Mouse (Mus musculus): ENCODE data around the gene Exoc4. TPM values are rescaled to one million over a fixed set of nuclear protein-coding genes. Genes with fewer than 3 reads are reported as not detected.

Gene Exoc4
- polyA plus RNA-seq, 1 experiment from 2014 or later = 40.2 TPM

DNA sequence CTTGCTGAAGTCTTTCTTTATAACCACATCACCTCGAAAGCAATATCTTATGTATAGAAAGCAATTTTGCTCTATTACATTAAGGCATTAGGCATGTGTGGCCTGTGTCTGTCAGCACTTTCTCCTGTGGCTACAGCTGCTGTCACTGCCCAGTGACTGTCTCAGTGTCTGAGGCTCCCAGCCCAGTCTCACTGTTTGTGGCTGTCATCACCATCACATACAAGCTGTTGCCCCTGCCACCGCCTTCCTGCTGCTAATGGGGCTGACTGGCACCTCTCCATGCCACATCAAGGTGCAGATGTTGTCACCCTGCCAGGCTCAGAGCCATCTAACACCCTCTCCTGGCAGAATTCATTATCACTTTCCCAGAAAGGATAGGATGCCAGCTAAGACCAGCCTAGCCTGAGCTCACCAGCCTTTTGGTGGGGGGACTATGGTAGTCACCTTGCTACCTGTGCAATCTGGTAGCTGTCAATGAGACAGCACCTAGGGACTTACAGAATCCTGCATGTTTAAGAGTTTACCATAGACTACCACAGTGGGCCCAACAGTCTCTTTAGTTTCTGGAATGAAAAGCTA, 698.1 kb downstream of the Exoc4 start:
- Histone ChIP-seq H3K27me3 (ENCODE audit: control insufficient read depth, insufficient read depth, low read length) (no peaks in the 10 kb centered on the region), H3K36me3 (ENCODE audit: control insufficient read depth, insufficient read depth, low read length) (no peaks in the 10 kb centered on the region), H3K27ac (ENCODE audit: low read length) (no peak overlapping the region), H3K9ac (replicated peaks; ENCODE audit: low read depth, low read length) (no peak overlapping the region), H3K9me3 (ENCODE audit: control insufficient read depth, low read depth, low read length) (no peaks in the 10 kb centered on the region), H3K4me3 (ENCODE audit: low read depth, low read length) (no peak overlapping the region), H3K4me2 (replicated peaks; ENCODE audit: low read depth, low read length) (no peak overlapping the region), H3K4me1 (ENCODE audit: control insufficient read depth, insufficient read depth, low read length) (no peaks in the 10 kb centered on the region)
- 78% methylated on average over 2 of the region's 2 CpGs for WGBS
- no peak for ATAC-seq (ENCODE audit: insufficient number of reproducible peaks, insufficient read depth, low FRiP score, low read depth)

DNA sequence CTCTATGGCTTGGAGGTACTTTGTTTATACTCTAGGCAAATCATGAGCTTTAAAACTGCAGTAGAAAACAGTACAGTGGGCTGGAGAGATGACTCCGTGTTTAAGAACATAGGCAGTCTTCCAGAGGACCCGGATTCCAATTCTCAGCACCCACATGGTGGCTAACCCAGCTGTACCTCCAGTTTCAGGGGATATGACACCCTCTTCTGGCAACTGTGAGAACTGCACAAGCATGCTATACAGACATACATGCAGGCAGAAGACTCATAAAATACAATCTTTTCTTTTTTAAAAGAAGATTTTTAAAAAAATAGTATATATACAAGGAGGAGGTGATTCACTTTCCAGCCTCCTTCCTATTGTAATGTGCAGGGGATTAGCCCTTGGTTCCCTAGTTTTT, 701.2 kb downstream of the Exoc4 start:
- no peaks in the 10 kb centered on the region for H3K4me1 ChIP-seq (ENCODE audit: control insufficient read depth, insufficient read depth, low read length)
- no peaks in the 10 kb centered on the region for H3K9me3 ChIP-seq (ENCODE audit: control insufficient read depth, low read depth, low read length)
- no peak for ATAC-seq (ENCODE audit: insufficient number of reproducible peaks, insufficient read depth, low FRiP score, low read depth)
- no peak overlapping the region for H3K4me2 ChIP-seq (replicated peaks; ENCODE audit: low read depth, low read length)
- H3K9ac ChIP-seq (replicated peaks; ENCODE audit: low read depth, low read length) = no peak overlapping the region
- H3K27me3 ChIP-seq (ENCODE audit: control insufficient read depth, insufficient read depth, low read length) = no peaks in the 10 kb centered on the region
- no peaks in the 10 kb centered on the region for H3K36me3 ChIP-seq (ENCODE audit: control insufficient read depth, insufficient read depth, low read length)
- 95% methylated on average over 2 of the region's 2 CpGs for WGBS
- H3K27ac ChIP-seq (ENCODE audit: low read length) = no peak overlapping the region
- no peak overlapping the region for H3K4me3 ChIP-seq (ENCODE audit: low read depth, low read length)

DNA sequence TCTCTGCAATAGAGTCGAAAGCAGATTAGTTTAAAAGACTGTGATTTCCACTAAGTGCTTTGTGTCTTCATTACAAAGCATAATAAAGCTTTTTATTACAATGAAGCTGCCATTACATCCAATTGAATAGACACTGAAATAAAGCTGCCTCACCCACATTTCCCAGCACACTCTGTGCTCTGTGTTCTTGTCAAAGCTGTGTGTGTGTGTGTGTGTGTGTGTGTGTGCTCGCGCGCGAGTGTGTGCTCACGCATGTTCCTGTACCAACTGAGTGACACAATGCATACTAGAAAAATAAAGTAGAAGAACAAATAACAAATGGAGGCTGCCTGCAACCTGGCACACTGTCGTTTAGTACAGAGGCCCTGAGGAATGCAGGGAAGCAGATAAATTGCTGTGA, 706.6 kb downstream of the Exoc4 start:
- Histone ChIP-seq H3K27me3 (ENCODE audit: control insufficient read depth, insufficient read depth, low read length) (no peaks in the 10 kb centered on the region), H3K9ac (replicated peaks; ENCODE audit: low read depth, low read length) (no peak overlapping the region), H3K36me3 (ENCODE audit: control insufficient read depth, insufficient read depth, low read length) (no peaks in the 10 kb centered on the region), H3K4me3 (ENCODE audit: low read depth, low read length) (no peak overlapping the region), H3K4me1 (ENCODE audit: control insufficient read depth, insufficient read depth, low read length) (no peaks in the 10 kb centered on the region), H3K9me3 (ENCODE audit: control insufficient read depth, low read depth, low read length) (no peaks in the 10 kb centered on the region), H3K4me2 (replicated peaks; ENCODE audit: low read depth, low read length) (no peak overlapping the region), H3K27ac (ENCODE audit: low read length) (no peak overlapping the region)
- no peak for ATAC-seq (ENCODE audit: insufficient number of reproducible peaks, insufficient read depth, low FRiP score, low read depth)
- 82% methylated on average over 7 of the region's 7 CpGs for whole genome bisulfite sequencing

DNA sequence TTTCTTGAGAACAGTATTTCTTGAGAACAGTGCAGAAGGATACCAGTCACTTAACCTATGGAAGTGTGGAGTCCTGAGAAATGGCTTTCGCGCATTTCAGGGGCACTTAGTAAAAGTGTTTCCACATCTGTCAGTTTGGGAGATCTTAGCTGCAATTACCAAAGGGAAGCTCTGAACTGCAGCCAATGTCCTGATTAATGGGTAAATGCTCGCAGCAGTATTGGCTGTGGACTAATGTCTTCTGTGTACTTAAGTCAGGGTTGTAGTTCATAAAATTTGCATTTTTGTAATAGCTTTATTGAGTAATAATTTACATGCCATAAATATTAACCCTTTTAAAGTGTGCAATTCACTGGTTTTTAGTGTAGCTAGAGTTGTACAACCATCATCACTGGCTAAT, 709.4 kb downstream of the Exoc4 start:
- Histone ChIP-seq H3K9me3 (ENCODE audit: control insufficient read depth, low read depth, low read length) (no peaks in the 10 kb centered on the region), H3K36me3 (ENCODE audit: control insufficient read depth, insufficient read depth, low read length) (no peaks in the 10 kb centered on the region), H3K4me1 (ENCODE audit: control insufficient read depth, insufficient read depth, low read length) (no peaks in the 10 kb centered on the region), H3K4me3 (ENCODE audit: low read depth, low read length) (no peak overlapping the region), H3K27me3 (ENCODE audit: control insufficient read depth, insufficient read depth, low read length) (no peaks in the 10 kb centered on the region), H3K9ac (replicated peaks; ENCODE audit: low read depth, low read length) (no peak overlapping the region), H3K4me2 (replicated peaks; ENCODE audit: low read depth, low read length) (no peak overlapping the region), H3K27ac (ENCODE audit: low read length) (no peak overlapping the region)
- no peak for ATAC-seq (ENCODE audit: insufficient number of reproducible peaks, insufficient read depth, low FRiP score, low read depth)
- WGBS = 34% methylated on average over 3 of the region's 3 CpGs

DNA sequence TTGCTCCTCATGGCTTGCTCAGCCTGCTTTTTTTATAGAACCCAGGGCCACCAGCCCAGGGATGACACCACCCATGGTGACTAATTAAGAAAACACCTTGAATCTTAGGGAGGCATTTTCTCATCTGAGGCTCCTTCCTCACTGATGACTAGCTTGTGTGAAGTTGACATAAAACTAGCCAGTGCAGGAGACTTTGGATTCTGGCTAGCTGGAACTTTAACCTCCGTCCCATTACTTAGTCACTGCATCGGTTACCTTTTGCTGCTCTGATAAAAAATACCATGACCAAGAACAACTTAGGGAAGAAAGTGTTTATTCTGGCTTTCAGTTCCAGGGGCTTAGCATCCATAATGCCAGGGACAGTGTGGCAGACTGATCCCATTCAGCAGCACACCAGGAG, 711.9 kb downstream of the Exoc4 start:
- H3K4me3 ChIP-seq (ENCODE audit: low read depth, low read length) = no peak overlapping the region
- no peak overlapping the region for H3K9ac ChIP-seq (replicated peaks; ENCODE audit: low read depth, low read length)
- 81% methylated on average over 2 of the region's 2 CpGs for WGBS
- no peaks in the 10 kb centered on the region for H3K9me3 ChIP-seq (ENCODE audit: control insufficient read depth, low read depth, low read length)
- no peak overlapping the region for H3K4me2 ChIP-seq (replicated peaks; ENCODE audit: low read depth, low read length)
- H3K27ac ChIP-seq (ENCODE audit: low read length) = no peak overlapping the region
- H3K27me3 ChIP-seq (ENCODE audit: control insufficient read depth, insufficient read depth, low read length) = no peaks in the 10 kb centered on the region
- ATAC-seq (ENCODE audit: insufficient number of reproducible peaks, insufficient read depth, low FRiP score, low read depth) = no peak
- H3K4me1 ChIP-seq (ENCODE audit: control insufficient read depth, insufficient read depth, low read length) = no peaks in the 10 kb centered on the region
- H3K36me3 ChIP-seq (ENCODE audit: control insufficient read depth, insufficient read depth, low read length) = no peaks in the 10 kb centered on the region

DNA sequence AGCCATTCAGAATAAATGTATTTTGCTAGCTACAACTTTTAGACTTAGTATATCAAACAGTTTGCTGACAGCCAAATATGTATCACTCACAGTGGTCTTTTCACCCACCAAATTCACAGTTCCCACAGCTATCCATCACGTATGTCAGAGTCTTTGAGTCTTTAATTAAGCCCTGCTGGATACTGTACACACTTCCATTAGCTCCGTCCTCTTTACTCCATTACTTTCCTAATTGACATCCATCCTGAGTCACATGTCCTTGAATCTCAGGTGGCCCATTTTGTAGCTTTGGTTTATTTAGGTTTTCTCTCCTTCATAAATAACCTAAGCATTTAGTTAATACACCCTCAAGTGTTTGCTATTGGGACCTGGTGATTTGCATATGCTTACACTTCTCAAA, 714.2 kb downstream of the Exoc4 start:
- WGBS = 72% methylated on average over 2 of the region's 2 CpGs
- ATAC-seq (ENCODE audit: insufficient number of reproducible peaks, insufficient read depth, low FRiP score, low read depth) = no peak
- Histone ChIP-seq H3K4me1 (ENCODE audit: control insufficient read depth, insufficient read depth, low read length) (no peaks in the 10 kb centered on the region), H3K9me3 (ENCODE audit: control insufficient read depth, low read depth, low read length) (no peaks in the 10 kb centered on the region), H3K4me3 (ENCODE audit: low read depth, low read length) (no peak overlapping the region), H3K36me3 (ENCODE audit: control insufficient read depth, insufficient read depth, low read length) (no peaks in the 10 kb centered on the region), H3K4me2 (replicated peaks; ENCODE audit: low read depth, low read length) (no peak overlapping the region), H3K9ac (replicated peaks; ENCODE audit: low read depth, low read length) (no peak overlapping the region), H3K27ac (ENCODE audit: low read length) (no peak overlapping the region), H3K27me3 (ENCODE audit: control insufficient read depth, insufficient read depth, low read length) (no peaks in the 10 kb centered on the region)

DNA sequence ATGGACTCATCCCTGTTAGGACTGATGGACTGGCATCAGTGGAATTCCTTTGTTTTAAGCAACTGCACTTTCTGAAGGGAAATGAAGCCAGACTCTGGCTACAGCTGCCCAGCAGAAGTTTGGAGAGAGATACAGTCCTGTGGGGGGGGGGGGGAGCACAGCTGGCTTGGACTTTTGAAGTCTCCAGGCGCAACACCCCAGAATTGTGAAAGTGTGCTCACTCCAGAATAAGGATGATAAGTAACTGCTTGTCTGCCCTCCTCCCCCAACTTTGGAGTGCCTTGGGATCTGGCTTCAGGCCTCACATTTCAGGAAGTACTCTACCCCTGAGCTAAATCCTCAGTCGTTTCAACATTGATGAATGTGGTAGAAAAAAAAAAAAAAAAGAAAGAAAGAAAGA, 716.7 kb downstream of the Exoc4 start:
- Histone ChIP-seq H3K4me3 (ENCODE audit: low read depth, low read length) (no peak overlapping the region), H3K9ac (replicated peaks; ENCODE audit: low read depth, low read length) (no peak overlapping the region), H3K27me3 (ENCODE audit: control insufficient read depth, insufficient read depth, low read length) (no peaks in the 10 kb centered on the region), H3K36me3 (ENCODE audit: control insufficient read depth, insufficient read depth, low read length) (no peaks in the 10 kb centered on the region), H3K9me3 (ENCODE audit: control insufficient read depth, low read depth, low read length) (no peaks in the 10 kb centered on the region), H3K4me2 (replicated peaks; ENCODE audit: low read depth, low read length) (no peak overlapping the region), H3K4me1 (ENCODE audit: control insufficient read depth, insufficient read depth, low read length) (no peaks in the 10 kb centered on the region), H3K27ac (ENCODE audit: low read length) (no peak overlapping the region)
- ATAC-seq (ENCODE audit: insufficient number of reproducible peaks, insufficient read depth, low FRiP score, low read depth) = no peak
- WGBS = 17% methylated on average over 2 of the region's 2 CpGs

DNA sequence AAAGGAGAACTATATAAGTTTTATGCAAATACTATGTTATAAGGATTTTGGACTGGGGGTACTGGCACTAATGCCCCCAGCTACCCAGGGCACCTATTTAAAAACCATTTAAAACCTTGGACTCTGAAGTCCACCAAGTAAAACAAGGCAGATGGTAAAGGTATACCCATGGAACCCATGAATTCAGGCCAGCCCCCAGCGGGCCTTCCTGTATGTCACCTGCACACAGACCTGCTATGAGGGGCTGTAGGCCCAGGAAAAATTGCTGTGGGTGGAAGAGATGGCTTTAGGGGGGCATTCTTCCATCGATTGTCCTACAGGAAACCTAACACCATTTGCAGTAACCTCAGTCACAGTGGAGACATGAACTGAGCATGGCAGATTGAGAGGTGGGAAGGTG, 719.9 kb downstream of the Exoc4 start:
- no peaks in the 10 kb centered on the region for H3K4me1 ChIP-seq (ENCODE audit: control insufficient read depth, insufficient read depth, low read length)
- 68% methylated on average over 2 of the region's 2 CpGs for WGBS
- ATAC-seq (ENCODE audit: insufficient number of reproducible peaks, insufficient read depth, low FRiP score, low read depth) = no peak
- no peak overlapping the region for H3K9ac ChIP-seq (replicated peaks; ENCODE audit: low read depth, low read length)
- no peak overlapping the region for H3K4me2 ChIP-seq (replicated peaks; ENCODE audit: low read depth, low read length)
- H3K9me3 ChIP-seq (ENCODE audit: control insufficient read depth, low read depth, low read length) = no peaks in the 10 kb centered on the region
- no peaks in the 10 kb centered on the region for H3K36me3 ChIP-seq (ENCODE audit: control insufficient read depth, insufficient read depth, low read length)
- H3K27me3 ChIP-seq (ENCODE audit: control insufficient read depth, insufficient read depth, low read length) = no peaks in the 10 kb centered on the region
- no peak overlapping the region for H3K27ac ChIP-seq (ENCODE audit: low read length)
- H3K4me3 ChIP-seq (ENCODE audit: low read depth, low read length) = no peak overlapping the region

DNA sequence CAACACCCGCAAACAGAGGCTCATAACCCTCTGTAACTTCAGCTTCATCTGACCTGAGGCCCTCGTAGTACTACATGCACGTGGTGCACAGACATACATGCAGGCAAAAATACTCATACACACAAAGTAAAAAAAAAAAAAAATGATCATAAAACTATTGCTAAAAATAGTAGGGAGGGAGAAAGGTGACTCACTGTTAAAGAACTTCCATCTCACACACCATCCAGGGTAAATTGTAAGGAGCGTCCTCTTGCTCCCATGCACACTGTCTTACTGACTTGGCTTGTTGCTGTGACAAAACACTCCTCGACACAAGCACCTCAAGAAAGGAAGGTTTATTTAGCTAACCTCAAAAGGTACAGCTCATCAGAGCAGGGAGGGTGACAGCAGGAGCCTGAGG, 723.9 kb downstream of the Exoc4 start:
- H3K36me3 ChIP-seq (ENCODE audit: control insufficient read depth, insufficient read depth, low read length) = no peaks in the 10 kb centered on the region
- H3K9me3 ChIP-seq (ENCODE audit: control insufficient read depth, low read depth, low read length) = no peaks in the 10 kb centered on the region
- H3K27me3 ChIP-seq (ENCODE audit: control insufficient read depth, insufficient read depth, low read length) = no peaks in the 10 kb centered on the region
- H3K4me3 ChIP-seq (ENCODE audit: low read depth, low read length) = no peak overlapping the region
- no peak for ATAC-seq (ENCODE audit: insufficient number of reproducible peaks, insufficient read depth, low FRiP score, low read depth)
- WGBS = 86% methylated on average over 5 of the region's 5 CpGs
- H3K9ac ChIP-seq (replicated peaks; ENCODE audit: low read depth, low read length) = no peak overlapping the region
- no peak overlapping the region for H3K4me2 ChIP-seq (replicated peaks; ENCODE audit: low read depth, low read length)
- no peak overlapping the region for H3K27ac ChIP-seq (ENCODE audit: low read length)
- no peaks in the 10 kb centered on the region for H3K4me1 ChIP-seq (ENCODE audit: control insufficient read depth, insufficient read depth, low read length)
